Mouse (Mus musculus) stomach, embryonic 16.5 days (tissue): ENCODE results near the gene Katnb1. TPM values are rescaled to one million over a fixed set of nuclear protein-coding genes. Genes with fewer than 3 reads are reported as not detected.

Experiments used
- ATAC-seq: fragments of 200-750 bp; cut with Nextera tagmentation; 2 replicates; pipeline ENCODE4 v1.8.0; 2017; ENCODE audit warnings: moderate number of reproducible peaks, moderate TSS enrichment; ENCODE audit not compliant: insufficient read depth, low FRiP score
- H3K27ac ChIP-seq: fragments of 300-500 bp; sonication (generic); 2 replicates; pipeline ENCODE4 v1.5.1; 2014; ENCODE audit warnings: low read length
- H3K27me3 ChIP-seq: fragments of 300-500 bp; sonication (generic); 2 replicates; pipeline ENCODE4 v1.6.1; 2014; ENCODE audit warnings: low read length, control low read depth, mixed read lengths; ENCODE audit not compliant: control insufficient read depth, insufficient read depth
- H3K36me3 ChIP-seq: fragments of 300-500 bp; sonication (generic); 2 replicates; pipeline ENCODE4 v1.6.1; 2014; ENCODE audit warnings: low read length; ENCODE audit not compliant: control insufficient read depth, insufficient read depth
- H3K4me1 ChIP-seq: fragments of 300-500 bp; sonication (generic); 2 replicates; pipeline ENCODE4 v1.6.1; 2014; ENCODE audit warnings: low read length, control low read depth, mixed read lengths; ENCODE audit not compliant: control insufficient read depth, insufficient read depth
- H3K4me2 ChIP-seq: fragments of 300-500 bp; sonication (generic); 2 replicates; pipeline ENCODE4 v1.6.1; 2014; ENCODE audit warnings: low read depth, low read length, mixed read lengths
- H3K4me3 ChIP-seq: fragments of 300-500 bp; sonication (generic); replicated peaks from 2 replicates; pipeline ENCODE4 v1.5.1; 2014; ENCODE audit warnings: mild to moderate bottlenecking, low read length
- H3K9ac ChIP-seq: fragments of 300-500 bp; sonication (generic); 2 replicates; pipeline ENCODE4 v1.6.1; 2014; ENCODE audit warnings: low read length
- H3K9me3 ChIP-seq: fragments of 300-500 bp; sonication (generic); replicated peaks from 2 replicates; pipeline ENCODE4 v1.6.1; 2016; ENCODE audit warnings: low read length, control low read depth; ENCODE audit not compliant: control insufficient read depth
- WGBS: fragments of 180-500 bp; shearing (Covaris S2); extraction: QIAGEN DNeasy Blood & Tissue Kit; methylation state at CpG from one replicate; pipeline ENCODE4 v1.1.7; 2014; 5-methylcytosine and 5-hydroxymethylcytosine counted together
- polyA plus RNA-seq: library from polyadenylated mRNA; unstranded; fragments of >200 nt; fragmentation: Nextera tagmentation; extraction: Ambion mirVana; gene quantifications from 2 replicates; pipeline ENCODE4 v1.2.1, GENCODE M21; 2015

Katnb1 gene
- polyA plus RNA-seq, 1 experiment from 2014 or later: 21.2 TPM

- no peak overlapping the region for H3K9ac ChIP-seq
- no peak for ATAC-seq
- H3K4me1 ChIP-seq: peaks cover 8% of the 10 kb centered on the region; the same call in 1 of the 2 replicates
- H3K9me3 ChIP-seq: no peaks in the 10 kb centered on the region
- no peak overlapping the region for H3K4me2 ChIP-seq
- 86% methylated on average over 4 of the region's 4 CpGs for WGBS
- H3K27me3 ChIP-seq: no peaks in the 10 kb centered on the region
- H3K27ac ChIP-seq: no peak overlapping the region
- no peak overlapping the region for H3K4me3 ChIP-seq
- H3K36me3 ChIP-seq: no peaks in the 10 kb centered on the region
Measured at GRCm38 (mm10) chr8:95079305-95079704, 1.7 kb upstream of the Katnb1 start.

DNA sequence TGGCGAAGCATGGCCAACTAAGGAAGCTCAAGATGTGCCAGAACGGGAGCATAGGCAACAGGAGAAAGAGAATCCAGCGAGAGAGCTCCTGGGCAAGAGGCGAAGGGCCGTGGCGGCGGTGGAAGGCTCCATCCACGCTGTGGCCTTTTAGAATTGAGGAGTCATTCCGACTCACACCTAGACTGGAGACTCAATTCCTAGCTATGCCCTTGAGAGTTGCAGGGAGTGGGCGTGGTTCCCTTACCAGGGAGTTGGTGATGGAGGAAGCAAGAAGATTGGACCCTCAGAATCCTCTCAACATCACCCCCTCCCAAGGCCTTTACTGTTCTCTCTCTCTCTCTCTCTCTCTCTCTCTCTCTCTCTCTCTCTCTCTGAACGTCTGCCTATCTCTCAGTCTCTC lies 664 bp downstream of the Katnb1 start:
- 9% methylated on average over 11 of the region's 11 CpGs for WGBS
- ATAC-seq: no peak
- peak overlapping the region; percentile 74 for H3K4me2 ChIP-seq

GRCm38 (mm10) chr8:95084261-95084660 lies 3.3 kb downstream of the Katnb1 start:
- Histone ChIP-seq H3K36me3 (no peaks in the 10 kb centered on the region), H3K27ac (no peak overlapping the region)
- 86% methylated on average over 4 of the region's 4 CpGs for WGBS

More for the DNA sequence above, 664 bp downstream of the Katnb1 start:
- Histone ChIP-seq H3K4me3 (peak overlapping the region; percentile 79), H3K27me3 (no peaks in the 10 kb centered on the region), H3K27ac (peak overlapping the region; percentile 50; the same call in 1 of the 2 replicates), H3K9ac (peak overlapping the region; percentile 81), H3K9me3 (no peaks in the 10 kb centered on the region), H3K36me3 (no peaks in the 10 kb centered on the region), H3K4me1 (peaks cover 8% of the 10 kb centered on the region; the same call in 1 of the 2 replicates)

GRCm38 (mm10) chr8:95084744-95085431 lies 3.9 kb downstream of the Katnb1 start:
- no peaks in the 10 kb centered on the region for H3K27me3 ChIP-seq
- H3K9me3 ChIP-seq: no peaks in the 10 kb centered on the region
- H3K9ac ChIP-seq: 0 out of 2 replicates have a peak overlapping the region, but pooled peaks have one; percentile 0
- WGBS: 79% methylated on average over 10 of the region's 10 CpGs
- no peak for ATAC-seq
- H3K4me1 ChIP-seq: peaks cover 8% of the 10 kb centered on the region; the same call in 1 of the 2 replicates
- no peak overlapping the region for H3K4me2 ChIP-seq
- H3K4me3 ChIP-seq: no peak overlapping the region
- H3K36me3 ChIP-seq: no peaks in the 10 kb centered on the region
- no peak overlapping the region; the same call in 1 of the 2 replicates for H3K27ac ChIP-seq

More at GRCm38 (mm10) chr8:95084261-95084660, 3.3 kb downstream of the Katnb1 start:
- H3K27me3 ChIP-seq: no peaks in the 10 kb centered on the region
- no peaks in the 10 kb centered on the region for H3K9me3 ChIP-seq
- H3K9ac ChIP-seq: no peak overlapping the region
- ATAC-seq: no peak
- H3K4me2 ChIP-seq: no peak overlapping the region
- H3K4me3 ChIP-seq: no peak overlapping the region
- H3K4me1 ChIP-seq: peaks cover 8% of the 10 kb centered on the region; the same call in 1 of the 2 replicates

DNA sequence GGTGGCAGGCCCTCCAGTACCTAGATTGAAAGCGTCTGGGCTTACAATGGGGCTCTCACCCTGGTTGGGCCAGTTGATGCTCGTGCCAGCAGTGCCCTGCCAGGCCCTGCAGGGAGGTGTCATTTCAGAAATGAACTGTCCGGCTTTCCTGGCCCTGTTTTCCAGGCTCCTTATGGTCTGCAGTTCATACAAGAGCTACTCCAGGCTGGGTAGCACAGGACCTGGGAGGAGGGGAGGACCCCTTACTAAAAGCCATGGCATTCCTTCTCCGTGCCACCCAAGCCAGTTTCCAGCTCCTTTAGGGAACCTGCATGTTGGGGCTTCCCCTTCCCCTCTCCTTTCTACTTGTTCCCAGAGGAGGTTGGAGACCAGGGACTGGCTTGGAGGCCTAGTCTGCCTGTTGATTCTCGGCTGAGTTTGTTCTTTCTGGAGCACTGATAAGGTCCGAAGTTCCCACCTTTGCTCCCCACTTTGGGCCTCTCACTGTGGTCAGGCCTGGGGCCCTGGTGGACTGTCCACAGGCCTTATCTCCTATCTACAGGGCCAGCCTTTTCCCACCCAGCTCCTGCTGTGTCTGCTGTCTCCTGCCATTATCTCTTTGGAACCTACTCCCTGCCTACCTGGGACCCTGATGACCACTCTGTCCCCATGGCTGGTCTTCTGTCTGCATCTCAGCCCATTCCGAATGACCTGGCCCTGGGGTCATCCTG lies 4.6 kb downstream of the Katnb1 start:
- ATAC-seq: no peak
- Histone ChIP-seq H3K27ac (no peak overlapping the region; the same call in 1 of the 2 replicates), H3K9ac (0 out of 2 replicates have a peak overlapping the region, but pooled peaks have one; percentile 0), H3K4me2 (no peak overlapping the region), H3K9me3 (no peaks in the 10 kb centered on the region), H3K4me3 (no peak overlapping the region), H3K36me3 (no peaks in the 10 kb centered on the region), H3K4me1 (peaks cover 8% of the 10 kb centered on the region; the same call in 1 of the 2 replicates), H3K27me3 (no peaks in the 10 kb centered on the region)
- WGBS: 75% methylated on average over 7 of the region's 7 CpGs

DNA sequence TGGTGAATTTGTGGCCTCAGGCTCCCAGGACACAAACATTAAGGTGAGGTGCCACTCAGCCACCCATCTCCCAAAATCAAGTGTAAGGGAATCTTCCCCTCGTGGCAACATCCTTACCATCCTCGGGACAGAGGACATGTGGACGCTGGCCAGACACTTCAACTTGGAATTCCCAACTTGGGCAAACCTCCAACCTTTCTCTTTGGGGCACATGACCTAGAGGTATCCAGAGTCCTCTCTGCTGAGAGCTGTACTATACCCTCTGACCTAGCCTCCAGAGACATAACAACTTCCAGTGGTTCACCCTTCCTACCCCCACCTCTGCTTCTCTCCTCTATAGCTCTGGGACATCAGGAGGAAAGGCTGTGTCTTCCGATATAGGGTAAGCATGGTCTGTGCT lies 12.6 kb downstream of the Katnb1 start:
- no peaks in the 10 kb centered on the region for H3K9me3 ChIP-seq
- H3K36me3 ChIP-seq: peaks cover 8% of the 10 kb centered on the region; the same call in 1 of the 2 replicates
- ATAC-seq: no peak
- H3K27me3 ChIP-seq: no peaks in the 10 kb centered on the region
- no peaks in the 10 kb centered on the region for H3K4me1 ChIP-seq
- H3K9ac ChIP-seq: no peak overlapping the region
- H3K4me3 ChIP-seq: no peak overlapping the region
- H3K27ac ChIP-seq: no peak overlapping the region
- H3K4me2 ChIP-seq: no peak overlapping the region
- WGBS: 81% methylated on average over 4 of the region's 4 CpGs

DNA sequence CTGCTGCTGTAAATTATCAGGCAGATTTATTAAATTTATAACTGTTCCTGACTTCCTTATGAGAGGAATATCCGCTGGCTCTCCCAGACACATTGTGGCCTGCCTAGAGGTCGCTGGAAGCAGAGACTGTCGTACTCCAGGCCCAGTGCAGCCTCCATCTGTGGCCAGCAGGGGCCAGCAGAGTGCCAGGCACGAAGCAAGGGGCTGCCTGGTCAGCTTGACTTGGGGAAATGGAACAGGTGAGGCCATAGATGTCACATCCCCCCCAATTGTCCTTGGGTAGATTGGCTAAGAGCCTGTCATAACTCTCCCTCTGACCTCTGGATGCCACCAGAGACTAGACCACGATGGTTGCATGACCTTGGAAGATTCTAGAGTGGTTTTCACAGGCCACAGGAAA lies 18.0 kb downstream of the Katnb1 start:
- H3K4me2 ChIP-seq: no peak overlapping the region
- no peak overlapping the region for H3K4me3 ChIP-seq
- no peaks in the 10 kb centered on the region for H3K9me3 ChIP-seq
- ATAC-seq: no peak; the same call in 1 of the 2 replicates
- no peaks in the 10 kb centered on the region for H3K27me3 ChIP-seq
- no peak overlapping the region for H3K27ac ChIP-seq
- 16% methylated on average over 5 of the region's 5 CpGs for WGBS
- H3K36me3 ChIP-seq: peaks cover 14% of the 10 kb centered on the region; the same call in 1 of the 2 replicates
- H3K9ac ChIP-seq: no peak overlapping the region
- no peaks in the 10 kb centered on the region for H3K4me1 ChIP-seq

GRCm38 (mm10) chr8:95101972-95102371 lies 21.0 kb downstream of the Katnb1 start:
- Histone ChIP-seq H3K4me1 (no peaks in the 10 kb centered on the region), H3K27me3 (no peaks in the 10 kb centered on the region), H3K27ac (no peak overlapping the region), H3K4me2 (no peak overlapping the region), H3K9me3 (no peaks in the 10 kb centered on the region), H3K36me3 (0 out of 2 replicates have a peak, but pooled peaks cover 6% of the 10 kb centered on the region), H3K9ac (no peak overlapping the region), H3K4me3 (no peak overlapping the region)
- no peak for ATAC-seq
- 76% methylated on average over 4 of the region's 4 CpGs for WGBS

GRCm38 (mm10) chr8:95107306-95107705 lies 26.3 kb downstream of the Katnb1 start:
- no peak overlapping the region for H3K4me2 ChIP-seq
- H3K27ac ChIP-seq: no peak overlapping the region
- H3K36me3 ChIP-seq: peaks cover 5% of the 10 kb centered on the region; the same call in 1 of the 2 replicates
- ATAC-seq: no peak
- no peaks in the 10 kb centered on the region for H3K27me3 ChIP-seq
- 88% methylated on average over 13 of the region's 13 CpGs for WGBS
- no peak overlapping the region for H3K4me3 ChIP-seq
- no peaks in the 10 kb centered on the region for H3K4me1 ChIP-seq
- H3K9me3 ChIP-seq: no peaks in the 10 kb centered on the region
- H3K9ac ChIP-seq: no peak overlapping the region
